Mouse (Mus musculus): ENCODE measurements around the gene Ephb4. TPM values are rescaled to one million over a fixed set of nuclear protein-coding genes. Genes with fewer than 3 reads are reported as not detected.

Gene Ephb4
- polyA plus RNA-seq (2015; fragmentation: Illumina TruSeq; extraction: RNeasy Lipid Tissue Mini Kit (QIAGEN cat#74804); ENCODE audit: insufficient read depth, low read depth, low replicate concordance), result 15.6 TPM

GRCm38 (mm10) chr5:137349384-137350204, at the start of gene Ephb4:
Gene Ephb4 (plus strand): TSS chr5:137350109.

GRCm38 (mm10) chr5:137307071-137307912, 42.6 kb upstream of the Ephb4 start, which contains the start of gene Srrt:
Gene Srrt (minus strand): TSS chr5:137307674.

GRCm38 (mm10) chr5:137314193-137315083, 35.5 kb upstream of the Ephb4 start, which contains the start of gene Trip6:
Gene Trip6 (minus strand): TSS chr5:137314404.

GRCm38 (mm10) chr5:137333512-137334174, 16.3 kb upstream of the Ephb4 start, which contains the start of gene Slc12a9:
Gene Slc12a9 (minus strand): TSS chr5:137333597.

Other genes starting within 250 kb of the Ephb4 start
- 5.6 TPM for gene Trim56, start 233.9 kb upstream of the Ephb4 start, polyA plus RNA-seq (2015; fragmentation: Illumina TruSeq; extraction: RNeasy Lipid Tissue Mini Kit (QIAGEN cat#74804); ENCODE audit: insufficient read depth, low read depth, low replicate concordance)
- not detected for gene Muc3, start 200.8 kb upstream of the Ephb4 start, polyA plus RNA-seq (2015; fragmentation: Illumina TruSeq; extraction: RNeasy Lipid Tissue Mini Kit (QIAGEN cat#74804); ENCODE audit: insufficient read depth, low read depth, low replicate concordance)
- not detected for gene Muc3a, start 137.7 kb upstream of the Ephb4 start, polyA plus RNA-seq (2015; fragmentation: Illumina TruSeq; extraction: RNeasy Lipid Tissue Mini Kit (QIAGEN cat#74804); ENCODE audit: insufficient read depth, low read depth, low replicate concordance)
- gene Ache, start 62.6 kb upstream of the Ephb4 start, polyA plus RNA-seq (2015; fragmentation: Illumina TruSeq; extraction: RNeasy Lipid Tissue Mini Kit (QIAGEN cat#74804); ENCODE audit: insufficient read depth, low read depth, low replicate concordance), result 3.5 TPM
- gene Ufsp1, start 55.5 kb upstream of the Ephb4 start, polyA plus RNA-seq (2015; fragmentation: Illumina TruSeq; extraction: RNeasy Lipid Tissue Mini Kit (QIAGEN cat#74804); ENCODE audit: insufficient read depth, low read depth, low replicate concordance), result 2.3 TPM
- gene Srrt, start 42.4 kb upstream of the Ephb4 start, polyA plus RNA-seq (2015; fragmentation: Illumina TruSeq; extraction: RNeasy Lipid Tissue Mini Kit (QIAGEN cat#74804); ENCODE audit: insufficient read depth, low read depth, low replicate concordance), result 77.8 TPM
- 8.1 TPM for gene Trip6, start 35.7 kb upstream of the Ephb4 start, polyA plus RNA-seq (2015; fragmentation: Illumina TruSeq; extraction: RNeasy Lipid Tissue Mini Kit (QIAGEN cat#74804); ENCODE audit: insufficient read depth, low read depth, low replicate concordance)
- 8.2 TPM for gene Slc12a9, start 16.5 kb upstream of the Ephb4 start, polyA plus RNA-seq (2015; fragmentation: Illumina TruSeq; extraction: RNeasy Lipid Tissue Mini Kit (QIAGEN cat#74804); ENCODE audit: insufficient read depth, low read depth, low replicate concordance)
- 0.06 TPM for gene Zan, start 127.0 kb downstream of the Ephb4 start, polyA plus RNA-seq (2015; fragmentation: Illumina TruSeq; extraction: RNeasy Lipid Tissue Mini Kit (QIAGEN cat#74804); ENCODE audit: insufficient read depth, low read depth, low replicate concordance)
- 3.0 TPM for gene Pop7, start 152.4 kb downstream of the Ephb4 start, polyA plus RNA-seq (2015; fragmentation: Illumina TruSeq; extraction: RNeasy Lipid Tissue Mini Kit (QIAGEN cat#74804); ENCODE audit: insufficient read depth, low read depth, low replicate concordance)
- 8.7 TPM for gene Gigyf1, start 168.4 kb downstream of the Ephb4 start, polyA plus RNA-seq (2015; fragmentation: Illumina TruSeq; extraction: RNeasy Lipid Tissue Mini Kit (QIAGEN cat#74804); ENCODE audit: insufficient read depth, low read depth, low replicate concordance)
- gene Epo, start 183.1 kb downstream of the Ephb4 start, polyA plus RNA-seq (2015; fragmentation: Illumina TruSeq; extraction: RNeasy Lipid Tissue Mini Kit (QIAGEN cat#74804); ENCODE audit: insufficient read depth, low read depth, low replicate concordance), result not detected
- 138 TPM for gene Gnb2, start 183.4 kb downstream of the Ephb4 start, polyA plus RNA-seq (2015; fragmentation: Illumina TruSeq; extraction: RNeasy Lipid Tissue Mini Kit (QIAGEN cat#74804); ENCODE audit: insufficient read depth, low read depth, low replicate concordance)
- 3.0 TPM for gene Actl6b, start 203.4 kb downstream of the Ephb4 start, polyA plus RNA-seq (2015; fragmentation: Illumina TruSeq; extraction: RNeasy Lipid Tissue Mini Kit (QIAGEN cat#74804); ENCODE audit: insufficient read depth, low read depth, low replicate concordance)
- gene Tfr2, start 219.7 kb downstream of the Ephb4 start, polyA plus RNA-seq (2015; fragmentation: Illumina TruSeq; extraction: RNeasy Lipid Tissue Mini Kit (QIAGEN cat#74804); ENCODE audit: insufficient read depth, low read depth, low replicate concordance), result not detected